Mouse (Mus musculus) gastrocnemius, postnatal 4 days (tissue): Measurements from ENCODE around the gene Tfap2c. TPM values are rescaled to one million over a fixed set of nuclear protein-coding genes. Genes with fewer than 3 reads are reported as not detected.

Source experiments
- DNase-seq, 2 experiments: peaks; one replicate each; pipeline ENCODE4 v3.0.0; 2021 to 2022; ENCODE audit warnings: low spot score in 2 of 2, mixed read lengths in 2 of 2
- total RNA-seq, 2 experiments: library from RNA; stranded (reverse); gene quantifications; 2 replicates each; pipeline ENCODE4 v1.2.3; 2021

Gene Tfap2c
- total RNA-seq, 2 experiments from 2014 or later: not detected

GRCm38 (mm10) chr2:172551081-172551720 is 1.8 kb downstream of the Tfap2c start:
- DNase-seq: no peak

- no peak for DNase-seq
Observed at GRCm38 (mm10) chr2:172551872-172552271, 2.5 kb downstream of the Tfap2c start.

- DNase-seq: no peak
Observed at GRCm38 (mm10) chr2:172552666-172553065, 3.3 kb downstream of the Tfap2c start.

DNA sequence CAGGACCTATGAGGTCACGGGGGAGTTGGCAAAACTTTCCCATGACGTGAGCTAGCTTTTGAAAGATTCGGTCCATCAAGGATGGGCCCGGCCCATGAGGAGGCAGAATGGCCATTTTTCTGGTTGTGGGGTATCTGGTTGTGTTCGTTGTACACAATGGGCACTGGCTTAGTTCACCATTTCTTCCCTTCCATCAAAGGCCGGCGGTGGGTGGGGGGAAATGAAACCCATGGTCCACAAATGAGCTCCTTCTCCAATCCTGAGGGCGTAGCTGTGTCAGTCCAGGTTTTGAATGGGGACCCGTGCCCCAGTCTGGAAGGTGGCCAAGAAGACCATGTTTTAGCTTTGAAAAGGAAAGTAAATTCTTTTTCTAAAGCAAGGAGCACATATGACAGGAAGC is 4.8 kb downstream of the Tfap2c start:
- no peak for DNase-seq

- no peak for DNase-seq
Observed at GRCm38 (mm10) chr2:172558674-172559468, 9.5 kb downstream of the Tfap2c start.

GRCm38 (mm10) chr2:172561016-172561415 is 11.6 kb downstream of the Tfap2c start:
- no peak for DNase-seq

DNA sequence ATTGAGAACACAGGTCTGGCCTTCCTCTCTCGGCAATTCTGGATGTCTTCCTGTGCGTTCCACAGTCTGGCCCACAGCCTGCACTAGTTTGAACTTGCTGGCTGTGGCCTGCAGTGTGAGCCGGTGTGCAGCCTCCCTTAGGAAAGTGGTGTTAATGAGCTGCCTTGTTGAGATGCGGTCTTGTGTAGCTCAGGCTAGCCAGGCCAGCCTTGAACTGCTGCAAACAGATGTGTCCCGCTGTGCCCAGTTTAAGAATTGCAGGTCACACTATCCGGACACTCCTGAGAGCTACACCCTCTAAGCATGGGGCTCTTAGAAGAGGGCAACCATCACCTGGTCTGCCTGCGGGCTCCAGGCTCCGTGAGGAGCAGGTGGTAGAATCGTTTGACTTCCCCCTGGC is 18.4 kb downstream of the Tfap2c start:
- no peak for DNase-seq

- no peak for DNase-seq
Observed at GRCm38 (mm10) chr2:172568466-172568865, 19.1 kb downstream of the Tfap2c start.

GRCm38 (mm10) chr2:172577196-172577766 is 27.9 kb downstream of the Tfap2c start:
- no peak for DNase-seq

DNA sequence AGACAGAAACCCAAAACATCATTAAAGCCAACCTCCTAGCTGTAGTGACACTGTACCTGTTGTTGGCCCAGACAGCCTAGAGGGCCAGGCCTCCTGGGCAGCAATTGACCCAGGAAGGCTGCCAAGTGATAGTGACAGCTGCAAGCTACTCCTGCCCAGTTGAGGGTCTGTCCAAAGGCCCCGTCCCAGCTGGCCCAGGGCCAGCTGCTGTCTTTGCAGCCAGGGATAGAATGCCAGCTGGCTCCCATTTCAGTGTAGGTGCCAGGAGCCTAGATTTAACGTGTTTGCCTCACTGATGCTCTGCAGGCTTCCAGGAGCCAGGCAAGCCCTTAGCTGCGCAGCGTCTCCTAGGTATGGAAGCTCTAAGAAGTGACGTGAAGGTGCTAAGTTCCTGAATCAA is 29.8 kb downstream of the Tfap2c start:
- peak in 1 of 2 experiments; percentile 31 for DNase-seq

DNA sequence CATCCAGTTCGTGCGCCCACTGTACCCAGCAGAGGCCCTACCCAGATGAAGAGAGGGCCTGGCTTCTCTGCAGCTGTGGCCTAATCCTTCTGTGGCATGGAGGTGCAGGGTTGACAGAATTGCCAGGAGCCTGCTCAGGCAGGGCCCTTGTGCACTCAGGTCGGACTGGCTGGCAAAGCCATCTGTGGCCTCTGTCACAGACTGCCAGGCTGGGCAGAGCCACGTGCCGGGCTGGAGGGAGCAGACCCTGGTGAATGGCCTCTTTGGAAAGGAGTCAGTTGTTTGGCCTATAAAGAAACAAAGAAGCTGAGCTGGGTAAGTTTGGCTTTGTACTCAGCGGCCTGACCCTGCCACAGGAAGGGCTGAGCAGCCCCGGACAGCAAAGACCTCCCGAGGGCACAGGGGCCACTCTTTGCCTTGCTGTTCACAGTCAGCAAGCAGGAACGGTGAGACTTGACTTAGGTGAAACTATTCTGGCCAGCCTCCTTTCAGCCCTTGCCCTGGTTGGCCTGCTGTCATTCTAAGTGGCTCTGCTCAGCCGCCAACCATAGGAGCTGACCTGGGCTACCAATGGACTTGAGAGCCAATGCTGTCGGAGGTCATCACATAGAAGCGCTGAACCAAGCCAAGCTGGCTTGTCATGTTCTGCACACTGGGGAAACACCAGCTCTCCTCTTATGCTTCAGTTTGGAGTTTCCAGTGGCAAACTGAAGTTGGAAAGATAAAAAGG is 31.3 kb downstream of the Tfap2c start:
- no peak for DNase-seq

DNA sequence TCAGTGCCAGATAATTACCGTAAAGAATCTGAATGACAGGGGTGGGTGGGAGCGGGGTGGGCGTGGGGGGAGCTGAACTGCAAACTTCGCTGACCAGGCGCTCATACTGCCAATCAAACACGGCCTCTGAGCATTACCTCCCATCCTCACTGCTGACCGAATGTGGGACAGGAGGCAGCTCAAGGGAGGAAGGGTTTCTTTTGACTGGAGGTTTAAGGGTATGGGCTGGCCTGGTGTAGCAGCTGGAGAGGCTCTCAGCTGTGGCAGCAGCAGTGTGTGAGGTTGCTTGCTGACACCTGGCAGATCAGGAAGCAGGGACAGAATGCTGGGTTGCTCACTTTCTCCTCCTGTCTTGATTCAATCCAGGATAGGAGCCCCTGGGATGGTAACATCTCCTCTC is 33.9 kb downstream of the Tfap2c start:
- DNase-seq: no peak

DNA sequence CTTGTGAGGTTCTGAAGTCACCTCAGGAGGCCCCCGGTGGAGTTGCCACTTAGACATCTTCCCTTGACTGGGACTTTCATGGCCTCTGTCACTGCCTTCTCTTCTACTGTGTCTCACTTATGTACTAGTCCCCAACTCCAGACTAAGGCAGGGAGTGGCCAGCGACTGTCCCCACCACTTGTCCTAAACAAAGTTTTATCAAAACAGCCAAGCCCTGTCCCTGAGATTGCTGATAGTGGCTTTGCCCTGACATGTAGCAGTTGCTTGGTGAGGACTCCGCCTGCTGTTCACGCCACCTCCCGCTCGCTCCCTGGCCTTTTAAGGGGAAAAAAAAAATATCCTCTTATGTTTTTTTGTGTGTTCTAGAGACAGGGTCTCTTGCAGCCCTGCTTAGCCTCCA is 35.9 kb downstream of the Tfap2c start:
- no peak for DNase-seq

DNA sequence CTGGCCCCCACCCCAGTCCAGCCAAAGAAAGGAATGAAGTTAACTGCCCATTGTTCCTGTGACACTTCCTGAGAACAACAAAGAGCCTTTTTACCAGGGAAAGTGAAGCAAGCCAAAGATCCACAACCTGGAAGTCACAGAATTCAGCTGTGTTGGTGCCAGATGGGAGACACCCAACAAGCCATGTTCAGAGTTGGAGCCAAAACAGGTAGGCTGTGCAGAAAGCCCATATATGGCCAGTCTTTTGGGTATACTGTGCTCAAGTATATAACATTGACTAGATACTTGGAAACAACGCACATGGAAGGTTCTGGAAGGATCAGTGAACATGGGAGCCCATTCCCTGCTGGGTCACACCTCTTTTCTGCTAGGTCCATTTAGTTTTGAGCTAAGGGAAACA is 39.7 kb downstream of the Tfap2c start:
- DNase-seq: no peak

DNA sequence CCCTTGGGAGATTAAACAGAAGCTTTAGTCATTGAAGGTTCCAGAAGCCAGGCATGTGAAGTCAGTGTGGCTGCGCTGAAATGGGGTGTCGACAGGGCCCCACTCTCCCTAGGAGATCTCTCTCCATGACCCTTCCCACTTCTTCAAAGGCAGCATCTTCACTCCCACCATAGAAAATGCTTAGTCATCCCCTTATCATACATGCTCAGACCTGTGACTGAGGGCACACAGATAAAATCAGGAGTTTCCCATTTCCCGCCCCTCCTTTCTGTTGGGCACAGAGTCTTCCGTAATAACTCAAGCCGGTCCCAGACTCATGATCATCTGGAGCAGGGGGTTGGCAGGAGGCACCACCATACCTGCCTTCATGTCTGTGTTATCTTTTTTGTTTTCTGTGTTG is 41.4 kb downstream of the Tfap2c start:
- DNase-seq: no peak

- no peak for DNase-seq
Observed at GRCm38 (mm10) chr2:172594326-172594725, 44.9 kb downstream of the Tfap2c start.

GRCm38 (mm10) chr2:172597056-172597455 is 47.7 kb downstream of the Tfap2c start:
- DNase-seq: no peak

GRCm38 (mm10) chr2:172597881-172598280 is 48.5 kb downstream of the Tfap2c start:
- DNase-seq: no peak

DNA sequence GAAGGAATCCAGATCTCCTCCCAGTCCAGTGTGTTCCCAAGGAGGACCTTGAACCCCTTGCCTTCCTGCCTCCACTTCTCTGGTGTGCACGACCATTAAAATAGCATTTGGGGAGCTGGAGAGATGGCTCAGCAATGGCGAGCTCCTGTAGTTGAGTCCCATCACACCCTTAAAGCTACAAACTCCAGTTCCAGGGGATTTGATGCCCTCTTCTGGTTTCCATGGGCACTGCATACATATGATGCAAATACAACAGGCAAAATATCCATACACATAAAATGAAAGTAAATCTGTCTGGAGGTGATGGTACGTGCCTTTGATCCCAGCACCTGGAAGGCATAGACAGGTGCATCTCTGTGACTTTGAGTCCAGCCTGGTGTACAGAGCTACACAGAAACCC is 55.2 kb downstream of the Tfap2c start:
- no peak for DNase-seq

- DNase-seq: no peak
Observed at GRCm38 (mm10) chr2:172605642-172606041, 56.2 kb downstream of the Tfap2c start.

DNA sequence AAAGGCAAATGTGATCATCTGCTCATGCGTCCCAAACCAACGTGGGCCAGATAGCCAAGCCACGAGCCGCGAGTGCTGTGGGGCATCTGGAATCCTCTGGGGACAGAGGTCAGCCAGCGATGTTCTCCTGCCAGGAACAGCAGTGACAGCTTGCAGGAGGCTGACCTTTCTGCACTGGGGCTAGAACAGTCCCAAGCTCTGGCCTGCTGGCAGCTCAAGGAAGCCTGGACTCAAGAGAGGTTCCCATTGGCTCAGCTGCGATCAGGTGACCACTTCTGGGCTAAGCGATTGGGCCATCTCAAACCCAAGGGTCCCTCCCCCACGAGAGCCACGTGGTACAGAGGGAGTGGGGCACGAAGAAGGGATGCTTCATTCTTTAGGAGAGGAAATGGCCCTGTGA is 58.3 kb downstream of the Tfap2c start:
- DNase-seq: no peak
